Mouse (Mus musculus) heart, adult 9 months (tissue): ENCODE data around the gene Mapkap1.

Experiments
- DNase-seq, 2 experiments: peaks; one replicate each; pipeline ENCODE4 v3.0.0; 2022; ENCODE audit warnings: low spot score in 2 of 2

Mapkap1 gene

GRCm38 (mm10) chr2:34629758-34630157, 223.2 kb downstream of the Mapkap1 start:
- DNase-seq = no peak

DNA sequence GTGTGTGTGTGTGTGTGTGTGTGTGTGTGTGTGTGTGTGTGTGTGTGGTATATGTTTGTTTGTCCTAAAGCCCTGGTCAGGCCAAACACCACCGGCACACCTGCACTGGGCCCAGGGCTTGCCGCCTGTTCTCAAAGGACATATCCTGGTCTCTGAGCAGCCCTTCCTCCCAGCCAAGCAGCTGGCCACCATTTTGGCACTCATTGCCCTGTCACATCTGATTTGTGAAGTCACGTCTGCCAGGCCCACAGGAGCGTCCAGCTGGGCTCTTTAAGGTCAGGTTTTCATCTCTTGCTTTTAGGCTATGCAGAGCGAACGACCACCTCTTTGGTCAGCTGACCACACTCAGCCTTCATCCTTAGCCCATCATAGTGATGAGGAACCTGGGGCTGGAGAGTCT, 223.9 kb downstream of the Mapkap1 start:
- no peak for DNase-seq

GRCm38 (mm10) chr2:34632051-34632450, 225.5 kb downstream of the Mapkap1 start:
- no peak for DNase-seq

- no peak for DNase-seq
Measured at GRCm38 (mm10) chr2:34635249-34636165, 228.9 kb downstream of the Mapkap1 start.

GRCm38 (mm10) chr2:34638955-34639650, 232.5 kb downstream of the Mapkap1 start:
- peak; percentile 62 to 71 for DNase-seq

GRCm38 (mm10) chr2:34639725-34640124, 233.2 kb downstream of the Mapkap1 start:
- DNase-seq = no peak

GRCm38 (mm10) chr2:34642351-34642750, 235.8 kb downstream of the Mapkap1 start:
- no peak for DNase-seq

DNA sequence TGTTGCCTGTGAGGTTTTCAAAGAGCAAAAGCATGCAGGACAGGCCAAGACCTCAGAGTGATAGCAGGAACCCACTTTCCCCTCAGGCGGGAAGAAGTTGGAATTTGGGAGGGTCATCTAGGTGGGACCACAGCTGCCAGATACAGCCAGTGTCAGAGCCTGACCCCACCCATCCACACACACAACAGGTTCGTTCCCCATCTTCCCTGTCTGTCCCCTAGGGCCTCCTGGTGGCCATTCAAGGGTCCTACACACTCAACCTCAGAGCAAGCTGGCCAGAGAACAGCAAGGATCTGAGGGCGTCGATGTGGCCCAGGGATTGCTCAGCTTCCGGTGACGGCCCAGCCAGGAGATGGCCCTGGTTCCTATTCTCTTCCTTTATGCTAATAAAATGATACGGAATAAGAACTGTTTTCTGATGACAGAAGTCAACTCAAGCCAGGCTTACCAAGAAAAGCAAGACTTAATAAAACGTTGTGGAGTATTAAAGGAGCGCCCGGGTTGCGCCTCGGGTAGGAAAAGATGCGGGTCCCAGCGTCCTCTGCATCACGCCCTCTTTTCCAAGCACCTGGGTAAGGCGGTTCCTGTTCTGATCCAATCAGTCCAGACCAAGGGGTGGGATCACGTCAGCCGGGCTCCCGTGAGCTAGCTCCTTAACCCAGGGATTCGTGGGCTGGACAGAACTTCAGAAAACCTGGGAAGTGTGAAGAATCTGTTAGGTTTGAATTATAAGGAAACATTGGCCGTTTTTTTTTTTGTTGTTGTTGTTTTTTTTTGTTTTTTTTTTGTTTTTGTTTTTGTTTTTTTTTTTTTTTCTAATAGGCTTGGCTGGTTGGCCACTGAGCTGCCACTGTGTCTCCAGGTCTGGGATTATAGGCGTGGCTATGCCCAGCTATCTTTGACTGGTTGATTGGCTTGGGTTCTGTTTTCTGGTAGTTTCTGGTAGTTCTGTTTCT, 238.3 kb downstream of the Mapkap1 start:
- DNase-seq = no peak

GRCm38 (mm10) chr2:34645851-34646540, 239.4 kb downstream of the Mapkap1 start:
- DNase-seq = peak; percentile 32 to 39

- DNase-seq = no peak
Measured at GRCm38 (mm10) chr2:34646541-34646865, 239.9 kb downstream of the Mapkap1 start.

DNA sequence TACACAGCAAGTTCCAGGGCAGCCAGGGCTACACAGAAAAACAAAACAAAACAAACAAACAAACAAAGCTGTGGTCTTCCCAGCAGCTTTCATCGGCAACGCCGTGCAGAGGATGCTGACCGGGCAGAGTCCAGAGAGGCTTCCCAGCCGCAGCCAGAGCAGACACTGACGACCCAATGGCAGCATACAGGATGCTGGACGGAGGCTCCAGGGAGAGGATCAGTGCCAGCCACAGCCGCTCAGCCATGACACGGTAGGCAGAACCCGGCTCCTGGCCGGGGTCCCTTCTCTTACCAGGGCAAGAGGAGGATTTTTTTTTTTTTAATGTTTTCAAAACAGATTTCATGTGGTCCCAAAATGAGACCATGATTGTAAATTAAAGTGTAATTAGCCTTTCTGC, 240.8 kb downstream of the Mapkap1 start:
- DNase-seq = no peak

- DNase-seq = no peak
Measured at GRCm38 (mm10) chr2:34667820-34668219, 261.2 kb downstream of the Mapkap1 start.

DNA sequence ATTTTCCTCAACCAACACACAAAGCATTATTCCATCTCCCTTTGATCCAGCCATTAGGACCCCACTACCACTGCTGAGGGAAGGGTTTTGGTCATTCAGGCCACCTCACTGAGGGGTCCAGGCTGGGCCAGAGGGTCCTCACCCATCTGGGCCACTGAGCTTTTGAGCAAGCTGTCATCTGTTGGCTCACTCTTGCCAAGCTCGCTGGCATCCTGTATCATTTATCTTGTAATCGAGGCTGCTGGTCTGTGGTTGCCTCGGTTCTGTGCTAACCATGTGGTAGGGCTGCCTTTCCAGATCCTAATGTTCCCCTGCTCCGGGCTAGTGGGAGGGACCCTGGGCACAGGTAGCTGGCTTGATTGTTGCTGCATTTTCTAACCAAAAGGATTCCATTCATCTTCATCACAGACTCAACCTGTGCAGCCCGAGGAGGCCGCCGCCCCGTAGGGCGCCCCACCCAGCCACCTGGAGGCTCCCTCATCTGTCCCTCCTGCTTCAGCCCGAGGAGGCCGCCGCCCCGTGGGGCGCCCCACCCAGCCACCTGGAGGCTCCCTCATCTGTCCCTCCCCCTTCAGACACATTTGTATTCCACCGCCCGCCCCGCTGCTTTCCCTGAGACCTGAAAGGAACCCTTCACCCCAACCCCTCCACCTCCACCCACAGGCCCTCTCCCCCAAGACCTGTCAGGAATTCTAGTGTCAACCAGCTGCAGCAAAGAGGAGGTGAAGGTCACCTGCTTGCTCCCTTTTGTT, 262.0 kb downstream of the Mapkap1 start:
- DNase-seq = no peak

DNA sequence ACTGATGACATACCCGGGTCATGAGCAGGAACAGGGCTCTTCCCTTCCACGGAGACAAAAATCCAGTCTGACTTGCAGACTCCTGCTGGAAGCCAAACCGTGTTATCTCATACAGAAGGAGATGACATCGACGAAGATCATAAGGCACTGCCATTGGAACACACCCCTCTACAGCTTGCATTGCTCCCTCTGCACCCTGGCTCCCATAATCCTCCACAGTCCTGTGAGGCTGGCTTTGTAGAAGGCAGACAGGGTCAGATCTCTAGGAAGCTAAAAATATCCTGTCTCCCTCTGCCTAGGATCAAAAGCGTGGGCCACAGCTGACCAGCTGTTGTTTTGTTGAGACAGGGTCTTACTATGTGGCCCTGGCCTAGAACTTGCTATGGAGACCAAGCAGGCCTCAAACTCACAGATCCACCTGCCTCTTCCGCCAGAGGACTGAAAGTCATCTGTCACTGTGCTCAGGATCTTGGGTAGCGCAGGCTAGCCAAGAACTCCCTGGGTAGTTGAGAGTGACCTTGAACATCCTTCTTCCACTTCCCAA, 262.7 kb downstream of the Mapkap1 start:
- peak in 1 of 2 experiments; percentile 17 for DNase-seq

GRCm38 (mm10) chr2:34670470-34670869, 263.9 kb downstream of the Mapkap1 start:
- no peak for DNase-seq

DNA sequence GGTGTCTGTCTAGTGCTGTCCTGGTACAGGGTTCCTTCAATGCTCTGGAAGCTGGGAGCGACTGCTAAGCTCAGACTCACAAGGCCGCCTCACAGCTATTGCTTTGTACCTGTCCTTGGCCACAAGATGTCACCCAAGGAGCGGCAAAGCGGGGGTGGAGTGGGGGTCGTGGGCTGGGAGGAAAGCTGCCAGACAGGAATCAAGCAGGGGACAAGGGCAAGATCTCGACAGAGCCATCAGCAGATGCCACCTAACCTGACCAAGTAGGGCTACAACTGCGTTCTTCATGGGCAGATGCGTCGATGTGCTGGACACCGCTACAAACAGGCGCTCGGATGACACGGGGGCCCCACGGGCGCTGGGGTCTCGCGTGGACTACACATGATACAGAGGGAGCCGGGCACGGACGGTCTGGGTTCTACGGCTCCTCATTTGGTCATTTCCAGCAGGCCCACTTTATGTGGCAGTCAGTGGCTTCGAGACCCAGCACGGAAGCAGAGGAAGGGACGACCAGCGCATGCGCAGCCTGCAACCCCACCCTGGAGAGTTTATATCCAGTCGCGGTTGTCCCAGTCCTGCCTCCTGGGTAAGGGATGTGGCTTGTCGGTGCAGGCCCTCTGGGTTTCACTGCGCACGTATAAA, 264.9 kb downstream of the Mapkap1 start:
- DNase-seq = peak; percentile 25 to 27

- no peak for DNase-seq
Measured at GRCm38 (mm10) chr2:34673846-34674245, 267.3 kb downstream of the Mapkap1 start.
